Mouse (Mus musculus) E14TG2a.4 (cell line): ENCODE measurements around the gene Rbm47.
A peak's percentile ranks its signal among the peaks of the same experiment; 100 is the strongest.

Experiments
- H3K27me3 ChIP-seq: 2 replicates; pipeline ENCODE4 v1.6.1; 2014; ENCODE audit warnings: low read length, control low read depth; ENCODE audit not compliant: insufficient read depth
- H3K36me3 ChIP-seq: 2 replicates; pipeline ENCODE4 v1.6.1; 2014; ENCODE audit warnings: low read length, control low read depth; ENCODE audit not compliant: insufficient read depth
- H3K4me1 ChIP-seq: replicated peaks from 2 replicates; pipeline ENCODE4 v1.6.1; 2014; ENCODE audit warnings: low read depth, low read length, control low read depth
- H3K4me3 ChIP-seq: replicated peaks from 2 replicates; pipeline ENCODE4 v1.5.1; 2014; ENCODE audit warnings: mild to moderate bottlenecking, low read length
- H3K9me3 ChIP-seq: 2 replicates; pipeline ENCODE4 v1.6.1; 2014; ENCODE audit warnings: low read length, control low read depth
- CTCF ChIP-seq: conservative IDR thresholded peaks from 2 replicates; pipeline ENCODE4 v1.5.1; 2014; ENCODE audit warnings: low read length
- NANOG ChIP-seq: IDR thresholded peaks from 2 replicates; pipeline ENCODE4 v1.6.1; 2014; ENCODE audit warnings: borderline replicate concordance, low read length, mixed read lengths
- POU5F1 ChIP-seq: IDR thresholded peaks from 2 replicates; pipeline ENCODE4 v1.6.1; 2014; ENCODE audit warnings: low read length, borderline replicate concordance

Rbm47 gene

GRCm38 (mm10) chr5:66168462-66169098, 4.3 kb downstream of the Rbm47 start:
- H3K9me3 ChIP-seq: no peaks in the 10 kb centered on the region
- peaks cover 15% of the 10 kb centered on the region for H3K4me1 ChIP-seq
- H3K36me3 ChIP-seq: no peaks in the 10 kb centered on the region
- no peak overlapping the region for H3K4me3 ChIP-seq
- H3K27me3 ChIP-seq: 0 out of 2 replicates have a peak, but pooled peaks cover 4% of the 10 kb centered on the region
- TF ChIP-seq POU5F1: no peak

DNA sequence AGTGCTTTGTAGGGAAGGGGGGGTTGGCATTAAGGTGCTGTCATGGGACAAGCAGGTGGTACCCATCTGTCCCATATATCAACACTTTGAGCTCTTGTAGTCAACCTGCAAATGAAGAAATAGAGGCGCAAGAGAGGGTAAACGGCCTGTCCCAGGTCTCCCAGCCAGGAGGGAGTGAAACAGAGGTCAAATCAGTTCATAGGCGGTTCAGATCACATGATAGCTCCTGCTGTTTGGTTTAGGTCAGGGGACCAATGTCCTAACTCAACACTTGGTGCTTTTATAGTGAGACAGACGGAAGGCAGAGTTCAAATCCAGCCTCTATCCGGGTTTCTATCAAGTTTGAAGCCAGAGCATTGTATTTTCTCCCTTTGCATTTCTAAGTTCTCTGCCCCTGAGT, 6.0 kb downstream of the Rbm47 start:
- TF ChIP-seq NANOG: no peak
- no peak for TF ChIP-seq CTCF
- TF ChIP-seq POU5F1: no peak
- Histone ChIP-seq H3K4me3 (no peak overlapping the region), H3K36me3 (no peaks in the 10 kb centered on the region), H3K27me3 (0 out of 2 replicates have a peak, but pooled peaks cover 4% of the 10 kb centered on the region), H3K9me3 (no peaks in the 10 kb centered on the region), H3K4me1 (peaks cover 15% of the 10 kb centered on the region)

GRCm38 (mm10) chr5:66166193-66166629, 6.7 kb downstream of the Rbm47 start:
- no peaks in the 10 kb centered on the region for H3K9me3 ChIP-seq
- no peak overlapping the region for H3K4me3 ChIP-seq
- TF ChIP-seq NANOG: no peak
- TF ChIP-seq POU5F1: no peak
- no peak for TF ChIP-seq CTCF
- H3K36me3 ChIP-seq: no peaks in the 10 kb centered on the region
- 0 out of 2 replicates have a peak, but pooled peaks cover 6% of the 10 kb centered on the region for H3K27me3 ChIP-seq
- peaks cover 15% of the 10 kb centered on the region for H3K4me1 ChIP-seq

GRCm38 (mm10) chr5:66165748-66166147, 7.2 kb downstream of the Rbm47 start:
- H3K27me3 ChIP-seq: 0 out of 2 replicates have a peak, but pooled peaks cover 6% of the 10 kb centered on the region
- peaks cover 15% of the 10 kb centered on the region for H3K4me1 ChIP-seq
- H3K9me3 ChIP-seq: no peaks in the 10 kb centered on the region
- H3K4me3 ChIP-seq: no peak overlapping the region
- TF ChIP-seq POU5F1 (no peak), CTCF (no peak), NANOG (no peak)
- no peaks in the 10 kb centered on the region for H3K36me3 ChIP-seq

GRCm38 (mm10) chr5:66156431-66156962, 16.4 kb downstream of the Rbm47 start:
- no peaks in the 10 kb centered on the region for H3K36me3 ChIP-seq
- H3K9me3 ChIP-seq: no peaks in the 10 kb centered on the region
- peaks cover 21% of the 10 kb centered on the region for H3K27me3 ChIP-seq
- TF ChIP-seq POU5F1: no peak
- no peak for TF ChIP-seq CTCF
- TF ChIP-seq NANOG: no peak
- peaks cover 28% of the 10 kb centered on the region for H3K4me1 ChIP-seq
- H3K4me3 ChIP-seq: no peak overlapping the region

- H3K4me1 ChIP-seq: peaks cover 35% of the 10 kb centered on the region
- no peak for TF ChIP-seq NANOG
- TF ChIP-seq CTCF: no peak
- TF ChIP-seq POU5F1: no peak
- H3K9me3 ChIP-seq: no peaks in the 10 kb centered on the region
- H3K27me3 ChIP-seq: peaks cover 27% of the 10 kb centered on the region
- H3K36me3 ChIP-seq: no peaks in the 10 kb centered on the region
- H3K4me3 ChIP-seq: no peak overlapping the region
Observed at GRCm38 (mm10) chr5:66154616-66155015, 18.3 kb downstream of the Rbm47 start.

- TF ChIP-seq NANOG (peak; percentile 55; the same call in 1 of the 2 replicates), POU5F1 (no peak)
- Histone ChIP-seq H3K4me1 (peaks cover 46% of the 10 kb centered on the region), H3K9me3 (no peaks in the 10 kb centered on the region), H3K4me3 (no peak overlapping the region), H3K36me3 (no peaks in the 10 kb centered on the region), H3K27me3 (peaks cover 38% of the 10 kb centered on the region)
Observed at GRCm38 (mm10) chr5:66153486-66153885, 19.4 kb downstream of the Rbm47 start.

DNA sequence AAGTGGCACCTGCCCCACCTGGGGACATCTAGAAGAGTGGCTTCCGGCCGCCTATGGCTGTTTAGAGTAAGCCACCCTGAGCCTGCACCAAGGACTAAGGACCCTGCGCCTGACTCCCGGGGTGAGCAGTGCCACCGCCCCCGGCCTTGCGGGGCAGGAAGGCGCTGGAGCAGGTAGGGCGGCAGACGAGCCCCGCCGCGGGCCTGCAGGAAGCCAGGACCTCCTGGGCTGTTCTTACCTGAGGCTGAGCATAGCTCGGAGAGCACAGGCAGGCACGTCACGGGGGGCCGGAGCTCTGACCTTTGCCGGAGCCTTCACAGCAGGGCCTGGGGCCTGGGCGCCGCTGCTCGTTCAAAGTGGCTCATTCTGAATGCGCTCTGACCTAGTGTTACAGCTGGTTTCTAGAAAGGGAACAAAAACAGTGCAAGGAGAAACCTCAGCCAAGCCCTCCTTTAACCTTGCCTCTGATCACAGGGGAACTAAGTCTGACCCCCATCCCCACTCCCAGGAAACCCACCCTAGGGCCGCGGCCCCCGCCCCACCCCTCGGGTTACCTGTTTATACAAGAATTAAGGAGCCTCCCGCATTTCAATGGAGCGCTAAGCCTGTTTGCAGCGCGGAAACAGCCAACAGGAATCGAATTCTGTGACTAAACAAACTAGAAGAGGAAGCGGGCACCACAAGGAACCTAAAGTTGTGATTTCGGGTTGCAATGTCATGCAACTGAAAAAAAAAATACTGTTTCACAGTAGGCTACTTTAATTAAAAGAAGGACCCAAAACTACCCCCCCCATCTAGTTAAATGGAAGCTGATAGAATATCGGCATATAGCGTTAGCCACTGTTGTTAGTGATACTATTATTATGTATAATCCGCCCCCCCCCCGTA, 21.4 kb downstream of the Rbm47 start:
- TF ChIP-seq POU5F1 (no peak), NANOG (no peak)
- H3K36me3 ChIP-seq: no peaks in the 10 kb centered on the region
- peaks cover 41% of the 10 kb centered on the region for H3K27me3 ChIP-seq
- peak overlapping the region; percentile 81 for H3K4me3 ChIP-seq
- no peaks in the 10 kb centered on the region for H3K9me3 ChIP-seq
- H3K4me1 ChIP-seq: peaks cover 49% of the 10 kb centered on the region
